Mouse (Mus musculus) limb, embryonic 11.5 days (tissue): ENCODE measurements around the gene Slc22a23. TPM values are rescaled to one million over a fixed set of nuclear protein-coding genes. Genes with fewer than 3 reads are reported as not detected.
A peak's percentile ranks its signal among the peaks of the same experiment; 100 is the strongest.
"Not testable (repeated sequence)": the region's sequence is repeated elsewhere in the genome, so short reads cannot be mapped to it uniquely, and the experiment has no call there.

Experiments
- ATAC-seq: fragments of 200-750 bp; cut with Nextera tagmentation; 2 replicates; pipeline ENCODE4 v1.8.0; 2017; ENCODE audit warnings: low read depth; ENCODE audit not compliant: insufficient number of reproducible peaks, low FRiP score, low TSS enrichment
- DNase-seq: peaks from one replicate; pipeline ENCODE4 v3.0.0-alpha.2; 2015; ENCODE audit warnings: low spot score
- H3K27ac ChIP-seq: fragments of 300-500 bp; sonication (generic); replicated peaks from 2 replicates; pipeline ENCODE4 v1.5.1; 2014; ENCODE audit warnings: low read depth, mild to moderate bottlenecking, low read length
- H3K27me3 ChIP-seq: fragments of 300-500 bp; sonication (generic); 2 replicates; pipeline ENCODE4 v1.6.1; 2014; ENCODE audit warnings: mild to moderate bottlenecking, low read length, mixed read lengths; ENCODE audit not compliant: control insufficient read depth, insufficient read depth
- H3K36me3 ChIP-seq: fragments of 300-500 bp; sonication (generic); 2 replicates; pipeline ENCODE4 v1.6.1; 2014; ENCODE audit warnings: mild to moderate bottlenecking, low read length, moderate library complexity, mixed read lengths; ENCODE audit not compliant: control insufficient read depth, insufficient read depth
- H3K4me1 ChIP-seq: fragments of 300-500 bp; sonication (generic); 2 replicates; pipeline ENCODE4 v1.6.1; 2014; ENCODE audit warnings: low read length, mixed read lengths; ENCODE audit not compliant: control insufficient read depth, insufficient read depth
- H3K4me2 ChIP-seq: fragments of 300-500 bp; sonication (generic); 2 replicates; pipeline ENCODE4 v1.6.1; 2014; ENCODE audit warnings: low read depth, mild to moderate bottlenecking, moderate library complexity; ENCODE audit not compliant: severe bottlenecking
- H3K4me3 ChIP-seq: fragments of 300-500 bp; sonication (generic); 2 replicates; pipeline ENCODE4 v1.5.1; 2014; ENCODE audit warnings: low read depth, low read length
- H3K9ac ChIP-seq: fragments of 300-500 bp; sonication (generic); 2 replicates; pipeline ENCODE4 v1.6.1; 2014; ENCODE audit warnings: mild to moderate bottlenecking, low read length
- H3K9me3 ChIP-seq: fragments of 300-500 bp; sonication (generic); 2 replicates; pipeline ENCODE4 v1.6.1; 2016; ENCODE audit warnings: low read length; ENCODE audit not compliant: control insufficient read depth
- WGBS: fragments of 180-500 bp; shearing (Covaris S2); extraction: QIAGEN DNeasy Blood & Tissue Kit; methylation state at CpG from one replicate; pipeline ENCODE4 v1.1.7; 2014; 5-methylcytosine and 5-hydroxymethylcytosine counted together
- polyA plus RNA-seq: library from polyadenylated mRNA; unstranded; fragments of >200 nt; fragmentation: Nextera tagmentation; extraction: Ambion mirVana; gene quantifications from 2 replicates; pipeline ENCODE4 v1.2.1, GENCODE M21; 2014

The Slc22a23 gene
- polyA plus RNA-seq: 3.1 and 3.2 TPM in 2 replicates

GRCm38 (mm10) chr13:34345128-34346085 lies at the start of gene Slc22a23:
Gene Slc22a23, minus strand, starts transcription at chr13:34345182.
- H3K27ac ChIP-seq: no peak within 1 kb of the TSS
- peak within 1 kb of the TSS; percentile 64 for H3K4me3 ChIP-seq
- ATAC-seq (peak; percentile 36; the same call in 1 of the 2 replicates), DNase-seq (peak; percentile 83)
- peak within 1 kb of the TSS; percentile 71 for H3K9ac ChIP-seq
- WGBS: 3% methylated on average over 64 of the region's 69 CpGs
- H3K27me3 ChIP-seq: peaks cover 19% of the 10 kb centered on the region; the same call in 1 of the 2 replicates
- H3K4me2 ChIP-seq: peak within 1 kb of the TSS; percentile 96
- H3K4me1 ChIP-seq: 0 out of 2 replicates have a peak, but pooled peaks cover 4% of the 10 kb centered on the region
- H3K9me3 ChIP-seq: no peaks in the 10 kb centered on the region
- no peaks in the 10 kb centered on the region for H3K36me3 ChIP-seq

GRCm38 (mm10) chr13:34394305-34394704 lies 49.3 kb upstream of the Slc22a23 start:
- not testable (repeated sequence) for H3K27me3 ChIP-seq, H3K27ac ChIP-seq, H3K4me3 ChIP-seq, H3K4me2 ChIP-seq, ATAC-seq, H3K9ac ChIP-seq, DNase-seq, H3K36me3 ChIP-seq, H3K4me1 ChIP-seq, H3K9me3 ChIP-seq
- WGBS: 67% methylated on average over 10 of the region's 16 CpGs

GRCm38 (mm10) chr13:34392376-34392775 lies 47.4 kb upstream of the Slc22a23 start:
- Histone ChIP-seq H3K4me3 (no peak overlapping the region), H3K9me3 (no peaks in the 10 kb centered on the region), H3K36me3 (no peaks in the 10 kb centered on the region), H3K9ac (no peak overlapping the region), H3K27me3 (no peaks in the 10 kb centered on the region), H3K4me1 (peaks cover 5% of the 10 kb centered on the region; the same call in 1 of the 2 replicates), H3K4me2 (no peak overlapping the region), H3K27ac (no peak overlapping the region)
- DNase-seq: no peak
- ATAC-seq: no peak
- 79% methylated on average over 7 of the region's 7 CpGs for WGBS

- ATAC-seq (no peak), DNase-seq (no peak)
- WGBS: 76% methylated on average over 5 of the region's 5 CpGs
Measured at GRCm38 (mm10) chr13:34388219-34388618, 43.2 kb upstream of the Slc22a23 start.

GRCm38 (mm10) chr13:34383416-34383815 lies 38.4 kb upstream of the Slc22a23 start:
- DNase-seq (no peak), ATAC-seq (no peak)
- no peak overlapping the region for H3K27ac ChIP-seq
- H3K4me2 ChIP-seq: no peak overlapping the region
- WGBS: 78% methylated on average over 3 of the region's 3 CpGs
- H3K36me3 ChIP-seq: no peaks in the 10 kb centered on the region
- no peaks in the 10 kb centered on the region for H3K9me3 ChIP-seq
- H3K4me1 ChIP-seq: no peaks in the 10 kb centered on the region
- no peak overlapping the region for H3K9ac ChIP-seq
- no peak overlapping the region for H3K4me3 ChIP-seq
- no peaks in the 10 kb centered on the region for H3K27me3 ChIP-seq

More at GRCm38 (mm10) chr13:34388219-34388618, 43.2 kb upstream of the Slc22a23 start:
- Histone ChIP-seq H3K9ac (no peak overlapping the region), H3K4me3 (no peak overlapping the region), H3K9me3 (no peaks in the 10 kb centered on the region), H3K4me1 (no peaks in the 10 kb centered on the region), H3K36me3 (no peaks in the 10 kb centered on the region), H3K4me2 (no peak overlapping the region), H3K27me3 (no peaks in the 10 kb centered on the region), H3K27ac (no peak overlapping the region)

GRCm38 (mm10) chr13:34378926-34379325 lies 33.9 kb upstream of the Slc22a23 start:
- ATAC-seq: no peak
- no peak overlapping the region for H3K4me2 ChIP-seq
- no peak overlapping the region for H3K9ac ChIP-seq

GRCm38 (mm10) chr13:34375145-34375544 lies 30.2 kb upstream of the Slc22a23 start:
- Histone ChIP-seq H3K27ac (no peak overlapping the region), H3K4me1 (no peaks in the 10 kb centered on the region), H3K27me3 (no peaks in the 10 kb centered on the region), H3K9me3 (no peaks in the 10 kb centered on the region), H3K4me2 (no peak overlapping the region), H3K4me3 (no peak overlapping the region), H3K9ac (no peak overlapping the region), H3K36me3 (no peaks in the 10 kb centered on the region)
- WGBS: 82% methylated on average over 4 of the region's 4 CpGs
- ATAC-seq (no peak), DNase-seq (no peak)

More at GRCm38 (mm10) chr13:34378926-34379325, 33.9 kb upstream of the Slc22a23 start:
- no peaks in the 10 kb centered on the region for H3K9me3 ChIP-seq
- H3K4me3 ChIP-seq: no peak overlapping the region
- H3K36me3 ChIP-seq: no peaks in the 10 kb centered on the region
- H3K4me1 ChIP-seq: no peaks in the 10 kb centered on the region
- H3K27me3 ChIP-seq: no peaks in the 10 kb centered on the region
- H3K27ac ChIP-seq: no peak overlapping the region
- DNase-seq: no peak
- WGBS: 88% methylated on average over 3 of the region's 3 CpGs

- H3K4me1 ChIP-seq: no peaks in the 10 kb centered on the region
- no peaks in the 10 kb centered on the region for H3K9me3 ChIP-seq
- H3K4me2 ChIP-seq: no peak overlapping the region
- DNase-seq (no peak), ATAC-seq (no peak)
- no peak overlapping the region for H3K9ac ChIP-seq
- H3K27me3 ChIP-seq: no peaks in the 10 kb centered on the region
- no peak overlapping the region for H3K27ac ChIP-seq
- 93% methylated on average over 5 of the region's 5 CpGs for WGBS
- no peaks in the 10 kb centered on the region for H3K36me3 ChIP-seq
- H3K4me3 ChIP-seq: no peak overlapping the region
Measured at GRCm38 (mm10) chr13:34372870-34373478, 28.0 kb upstream of the Slc22a23 start.
